Mouse (Mus musculus): ENCODE data around the gene Rbms1.

Gene Rbms1

DNA sequence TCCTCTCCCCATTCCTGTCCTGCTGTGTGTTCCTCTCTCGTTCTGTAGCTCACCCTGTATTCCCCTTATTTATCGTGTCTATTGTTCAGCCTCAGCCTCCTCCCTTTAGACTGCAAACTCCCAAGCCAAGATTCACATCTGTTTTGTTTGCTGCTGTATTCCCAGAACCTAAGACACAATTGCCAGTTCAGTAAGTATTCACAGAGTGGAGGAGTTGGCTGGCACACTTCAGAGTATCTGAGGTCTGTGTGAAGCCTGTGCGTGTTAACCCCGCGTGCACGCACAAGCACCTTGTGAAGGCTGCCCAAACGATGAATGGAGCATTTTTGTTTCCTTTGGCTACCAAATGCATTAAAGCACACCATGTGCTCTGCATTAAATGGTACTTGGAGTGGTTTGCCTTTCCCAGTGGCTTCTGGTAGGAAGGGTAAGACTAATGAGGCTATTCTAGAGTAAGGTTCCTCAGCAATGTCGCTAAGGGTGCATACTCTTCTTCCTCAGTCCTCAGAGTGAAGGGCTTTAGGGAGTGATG is 248.0 kb downstream of the Rbms1 start:
- no peak for DNase-seq (ENCODE audit: extremely low spot score, low read depth, low spot score)

DNA sequence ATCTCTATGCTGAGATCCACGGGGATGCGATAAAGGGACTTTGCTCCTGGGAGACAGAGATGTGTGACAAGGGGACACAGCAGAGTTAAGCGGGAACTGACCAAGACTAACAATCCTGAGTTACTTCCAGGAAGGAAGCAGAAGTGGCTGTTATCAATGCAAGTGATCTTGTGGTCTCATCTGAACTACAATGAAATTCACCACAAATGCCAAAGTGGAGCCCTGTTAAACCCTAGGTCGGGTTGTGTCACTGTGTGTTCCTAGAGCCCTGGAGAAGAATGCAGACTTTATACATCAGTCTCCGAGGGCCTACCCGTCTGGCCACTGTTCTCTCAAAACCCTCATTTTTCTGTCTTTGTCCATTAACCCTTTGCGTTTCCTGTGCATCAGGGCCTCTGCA is 248.5 kb downstream of the Rbms1 start:
- DNase-seq (ENCODE audit: extremely low spot score, low read depth, low spot score) = no peak

- no peak for DNase-seq (ENCODE audit: extremely low spot score, low read depth, low spot score)
Measured at GRCm38 (mm10) chr2:60713857-60714256, 249.1 kb downstream of the Rbms1 start.

- DNase-seq (ENCODE audit: extremely low spot score, low read depth, low spot score) = no peak
Measured at GRCm38 (mm10) chr2:60712891-60713290, 250.1 kb downstream of the Rbms1 start.

GRCm38 (mm10) chr2:60712483-60712882 is 250.5 kb downstream of the Rbms1 start:
- DNase-seq (ENCODE audit: extremely low spot score, low read depth, low spot score) = no peak

GRCm38 (mm10) chr2:60711098-60711880 is 251.7 kb downstream of the Rbms1 start:
- DNase-seq (ENCODE audit: extremely low spot score, low read depth, low spot score) = no peak

GRCm38 (mm10) chr2:60710317-60710716 is 252.7 kb downstream of the Rbms1 start:
- no peak for DNase-seq (ENCODE audit: extremely low spot score, low read depth, low spot score)

DNA sequence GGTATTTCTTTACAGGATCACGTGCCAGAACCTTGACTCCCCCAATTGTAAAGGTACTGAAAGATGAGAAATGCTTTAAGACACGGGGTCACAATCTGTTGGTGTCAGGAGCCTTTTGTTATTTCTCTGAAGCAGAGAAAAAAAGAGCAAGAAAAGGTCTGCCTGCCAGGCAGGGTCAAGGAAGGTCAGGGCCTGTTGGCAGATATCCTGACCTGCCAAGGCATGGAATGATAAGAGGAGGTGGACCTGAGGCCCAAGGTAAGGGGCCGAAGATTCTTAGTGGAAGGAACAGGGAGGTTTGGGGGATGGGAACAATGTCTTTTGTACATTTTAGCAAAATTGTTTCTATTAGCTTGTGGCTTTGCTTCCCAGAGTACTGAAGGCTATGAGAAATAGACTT is 254.3 kb downstream of the Rbms1 start:
- no peak for DNase-seq (ENCODE audit: extremely low spot score, low read depth, low spot score)

DNA sequence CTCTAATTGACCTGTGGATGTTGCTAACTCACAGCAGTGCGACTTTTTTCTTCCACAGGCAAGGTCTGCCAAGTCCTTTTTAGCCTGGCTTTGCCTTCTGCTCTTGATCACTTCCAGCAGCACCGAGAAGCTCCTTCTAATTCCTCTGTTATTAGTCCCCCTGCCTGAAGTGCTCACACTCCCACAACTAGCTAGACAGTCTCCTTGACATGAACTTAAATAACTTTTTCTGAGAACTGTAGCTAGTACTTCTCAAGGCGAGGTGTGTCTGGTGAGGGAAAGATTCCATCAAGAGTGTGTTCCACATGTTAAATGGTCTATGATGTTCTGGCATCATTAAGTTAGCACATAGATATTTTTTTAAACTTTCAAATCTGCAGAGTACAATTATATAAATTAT is 256.1 kb downstream of the Rbms1 start:
- DNase-seq (ENCODE audit: extremely low spot score, low read depth, low spot score) = no peak

DNA sequence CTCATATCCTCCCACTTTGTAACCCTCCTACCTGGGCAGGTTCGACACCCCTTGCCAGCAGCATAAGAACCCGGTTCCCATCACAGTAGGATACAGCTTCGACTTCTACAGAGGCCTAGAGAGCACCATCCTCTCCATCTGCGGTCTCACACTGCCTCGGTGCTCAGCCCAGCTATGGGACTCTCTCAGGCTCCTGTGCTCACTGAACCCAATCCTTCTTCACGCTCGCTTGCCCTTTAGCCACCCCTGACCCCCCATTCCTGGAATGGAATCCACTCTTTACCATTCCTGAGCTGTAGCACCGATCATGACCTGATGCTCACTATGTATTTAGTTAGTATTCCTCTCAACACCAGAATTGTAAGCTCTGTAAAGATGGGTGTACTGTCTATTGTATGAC is 257.6 kb downstream of the Rbms1 start:
- DNase-seq (ENCODE audit: extremely low spot score, low read depth, low spot score) = no peak

DNA sequence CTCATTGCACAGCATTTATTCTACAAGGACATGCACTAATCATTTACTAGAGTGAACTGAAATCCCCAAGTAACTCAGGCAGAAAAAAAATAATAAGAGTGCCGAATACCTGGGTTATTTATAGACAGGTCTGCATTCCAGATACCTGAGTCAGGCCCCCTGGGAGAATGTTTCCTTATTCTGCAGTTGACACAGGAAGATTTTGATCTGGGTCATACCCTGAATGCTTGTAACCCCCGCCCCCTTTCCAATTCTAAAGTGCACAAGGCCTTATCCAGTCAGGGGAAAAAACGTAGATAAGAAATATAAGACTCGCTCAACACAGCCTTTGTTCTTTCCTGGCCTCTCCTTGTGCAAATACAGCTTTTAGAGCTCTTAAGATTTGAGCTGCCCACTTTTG is 259.7 kb downstream of the Rbms1 start:
- DNase-seq (ENCODE audit: extremely low spot score, low read depth, low spot score) = no peak

- no peak for DNase-seq (ENCODE audit: extremely low spot score, low read depth, low spot score)
Measured at GRCm38 (mm10) chr2:60700956-60701355, 262.0 kb downstream of the Rbms1 start.

All from hindlimb bud, embryonic 11.5 days (tissue).